Mouse (Mus musculus) stomach, postnatal 0 days (tissue): ENCODE measurements around the gene Zbtb8b.

Source experiments
- CTCF ChIP-seq: IDR thresholded peaks from 2 replicates; pipeline ENCODE4 v1.5.1; 2016; ENCODE audit warnings: antibody characterized with exemption, low read depth, mild to moderate bottlenecking, moderate library complexity
- EP300 ChIP-seq: optimal IDR thresholded peaks from 2 replicates; pipeline ENCODE3; 2016; ENCODE audit warnings: antibody characterized with exemption

- TF ChIP-seq CTCF (no peak), EP300 (no peak)
These were observed 53.7 kb downstream of the Zbtb8b start for GRCm38 (mm10) chr4:129386989-129387388.
